Mouse (Mus musculus) kidney, postnatal 0 days (tissue): ENCODE measurements around the gene Ncor2. TPM values are rescaled to one million over a fixed set of nuclear protein-coding genes. Genes with fewer than 3 reads are reported as not detected.

Experiments used
- ATAC-seq: fragments of 200-750 bp; cut with Nextera tagmentation; replicated peaks from 2 replicates; pipeline ENCODE4 v1.8.0; 2017; ENCODE audit warnings: low read depth, moderate number of reproducible peaks, moderate TSS enrichment, moderate library complexity; ENCODE audit not compliant: low FRiP score
- DNase-seq: peaks from one replicate; pipeline ENCODE4 v3.0.0-alpha.2; 2016; ENCODE audit warnings: low spot score
- H3K27ac ChIP-seq: fragments of 300-500 bp; sonication (generic); 2 replicates; pipeline ENCODE4 v1.5.1; 2014; ENCODE audit warnings: mild to moderate bottlenecking
- H3K27me3 ChIP-seq: fragments of 300-500 bp; sonication (generic); 2 replicates; pipeline ENCODE4 v1.6.1; 2014; ENCODE audit warnings: low read length, mixed read lengths; ENCODE audit not compliant: insufficient read depth
- H3K36me3 ChIP-seq: fragments of 300-500 bp; sonication (generic); 2 replicates; pipeline ENCODE4 v1.6.1; 2014; ENCODE audit warnings: low read length, mixed read lengths; ENCODE audit not compliant: insufficient read depth
- H3K4me1 ChIP-seq: fragments of 300-500 bp; sonication (generic); replicated peaks from 2 replicates; pipeline ENCODE4 v1.6.1; 2014; ENCODE audit warnings: antibody characterized with exemption, low read length, mixed read lengths; ENCODE audit not compliant: insufficient read depth
- H3K4me2 ChIP-seq: fragments of 300-500 bp; sonication (generic); 2 replicates; pipeline ENCODE4 v1.6.1; 2014; ENCODE audit warnings: mild to moderate bottlenecking, low read length, moderate library complexity, mixed read lengths
- H3K4me3 ChIP-seq: fragments of 300-500 bp; sonication (generic); replicated peaks from 2 replicates; pipeline ENCODE4 v1.5.1; 2014; ENCODE audit warnings: low read depth, low read length
- H3K9ac ChIP-seq: fragments of 300-500 bp; sonication (generic); 2 replicates; pipeline ENCODE4 v1.6.1; 2014; ENCODE audit warnings: low read depth, low read length
- H3K9me3 ChIP-seq: fragments of 300-500 bp; sonication (generic); replicated peaks from 2 replicates; pipeline ENCODE4 v1.6.1; 2016; ENCODE audit warnings: low read length, inconsistent platforms, mixed read lengths
- CTCF ChIP-seq: IDR thresholded peaks from 2 replicates; pipeline ENCODE4 v1.5.1; 2016; ENCODE audit warnings: antibody characterized with exemption, low read depth, mild to moderate bottlenecking, moderate library complexity
- WGBS: fragments of 180-500 bp; shearing (Covaris S2); extraction: QIAGEN DNeasy Blood & Tissue Kit; methylation state at CpG from one replicate; pipeline ENCODE4 v1.1.7; 2014; 5-methylcytosine and 5-hydroxymethylcytosine counted together
- polyA plus RNA-seq: library from polyadenylated mRNA; unstranded; fragments of >200 nt; fragmentation: Nextera tagmentation; extraction: Ambion mirVana; gene quantifications from 2 replicates; pipeline ENCODE4 v1.2.1, GENCODE M21; 2015

The Ncor2 gene
- polyA plus RNA-seq, 1 experiment from 2014 or later = 14.6 TPM

DNA sequence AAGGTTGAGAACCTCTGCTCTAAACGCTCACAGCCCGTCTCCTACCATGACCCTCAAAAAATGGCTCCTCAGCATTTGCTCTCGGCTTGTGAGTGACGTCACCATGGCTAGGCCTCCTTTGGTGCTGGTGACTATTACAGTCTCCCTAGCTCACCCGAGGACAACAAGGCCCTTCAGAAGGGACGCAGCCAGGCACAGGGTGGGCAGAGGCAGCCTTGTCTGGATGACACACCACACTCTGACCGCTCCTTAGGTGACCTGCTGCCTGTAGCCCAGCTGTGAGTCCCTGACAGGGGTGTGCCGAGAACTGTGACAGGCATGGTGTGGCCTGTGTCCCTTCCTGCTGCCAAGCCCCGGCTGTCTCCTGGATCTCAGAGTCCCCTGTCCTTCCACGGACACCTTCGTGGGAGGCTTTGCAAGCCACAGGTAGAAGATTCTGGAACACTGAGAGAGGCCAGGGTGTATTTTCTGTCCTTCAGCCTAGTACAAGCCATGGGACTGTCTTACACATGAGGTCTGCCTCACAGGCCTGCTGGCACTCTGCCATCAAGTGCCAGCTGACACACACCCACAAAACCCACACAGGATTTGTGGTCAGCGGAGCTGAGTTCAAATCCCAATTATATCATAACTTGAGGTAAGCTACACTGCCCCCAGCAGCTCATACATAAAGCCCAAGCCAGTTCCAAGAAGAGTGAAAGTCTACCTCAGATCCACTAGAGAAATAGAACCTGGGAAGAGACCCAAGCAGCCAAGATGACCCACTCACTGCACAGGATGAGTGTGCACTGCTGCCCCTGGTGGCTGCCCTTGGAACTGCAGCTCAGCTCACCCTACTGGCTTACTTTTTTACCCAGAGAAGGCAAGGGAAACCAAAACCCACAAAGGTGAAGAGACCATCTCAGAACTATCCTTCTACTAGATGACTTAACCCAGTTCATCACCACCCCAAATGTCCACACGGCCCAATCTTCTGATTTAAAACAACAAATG is 112.2 kb downstream of the Ncor2 start:
- Histone ChIP-seq H3K27ac (no peak overlapping the region), H3K4me1 (peaks cover 34% of the 10 kb centered on the region), H3K4me2 (no peak overlapping the region), H3K27me3 (no peaks in the 10 kb centered on the region), H3K9ac (no peak overlapping the region), H3K9me3 (no peaks in the 10 kb centered on the region), H3K36me3 (peaks cover 38% of the 10 kb centered on the region), H3K4me3 (no peak overlapping the region)
- no peak for ATAC-seq
- peak; percentile 94 for TF ChIP-seq CTCF
- peak; percentile 69 for DNase-seq
- 89% methylated on average over 13 of the region's 13 CpGs for WGBS

DNA sequence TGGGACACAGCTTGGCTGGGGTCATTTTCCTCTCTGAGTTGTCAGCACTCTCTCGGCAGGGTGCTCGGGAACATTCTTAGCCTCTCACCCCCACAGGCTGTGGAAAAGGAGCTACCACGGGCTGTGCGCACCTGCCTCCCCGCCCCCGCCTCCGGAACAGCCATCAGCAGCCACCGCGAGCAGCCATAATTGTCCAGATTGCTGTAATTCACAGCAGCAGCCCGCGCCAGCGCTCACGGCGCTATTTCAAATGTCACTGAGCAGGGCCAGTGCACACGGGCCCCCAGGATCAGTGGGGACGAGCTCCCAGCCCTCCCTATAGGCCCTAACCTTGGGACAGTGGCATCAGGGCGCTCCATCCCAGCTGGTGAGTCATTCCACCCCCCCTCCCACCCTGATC is 116.0 kb downstream of the Ncor2 start:
- Histone ChIP-seq H3K9me3 (no peaks in the 10 kb centered on the region), H3K27me3 (no peaks in the 10 kb centered on the region), H3K4me3 (no peak overlapping the region), H3K9ac (no peak overlapping the region), H3K36me3 (peaks cover 34% of the 10 kb centered on the region), H3K27ac (no peak overlapping the region), H3K4me2 (no peak overlapping the region), H3K4me1 (peaks cover 23% of the 10 kb centered on the region)
- ATAC-seq (no peak), DNase-seq (no peak)
- TF ChIP-seq CTCF = no peak
- WGBS = 25% methylated on average over 17 of the region's 17 CpGs

DNA sequence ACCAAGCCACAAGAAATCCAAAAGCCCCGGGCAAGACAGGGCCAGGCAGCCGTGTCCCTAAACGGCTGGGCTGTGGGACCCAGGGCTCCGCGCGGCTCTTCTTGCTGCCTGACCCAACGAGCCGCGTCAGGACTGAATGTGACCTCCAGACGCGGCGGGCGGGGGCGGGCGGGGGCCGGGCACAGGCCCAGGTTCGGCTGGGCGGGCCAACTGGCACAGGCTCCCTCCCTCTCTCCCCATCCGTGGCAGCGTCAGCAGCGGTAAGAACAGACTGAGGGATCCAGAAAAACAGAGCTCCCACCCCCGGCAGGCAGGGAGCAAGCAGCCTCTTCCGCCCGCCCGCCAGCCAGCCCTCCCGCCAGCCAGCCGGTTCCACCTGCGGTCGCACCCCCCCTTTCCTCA is 120.8 kb downstream of the Ncor2 start:
- H3K27me3 ChIP-seq = no peaks in the 10 kb centered on the region
- TF ChIP-seq CTCF = no peak
- peak overlapping the region; percentile 44; the same call in 1 of the 2 replicates for H3K9ac ChIP-seq
- WGBS = 2% methylated on average over 28 of the region's 29 CpGs
- DNase-seq = peak; percentile 81
- H3K9me3 ChIP-seq = no peaks in the 10 kb centered on the region
- peak overlapping the region; percentile 81 for H3K27ac ChIP-seq
- H3K4me1 ChIP-seq = peaks cover 47% of the 10 kb centered on the region
- H3K36me3 ChIP-seq = peaks cover 21% of the 10 kb centered on the region; the same call in 1 of the 2 replicates
- H3K4me2 ChIP-seq = peak overlapping the region; percentile 58
- peak overlapping the region; percentile 21 for H3K4me3 ChIP-seq
- ATAC-seq = peak; percentile 58

DNA sequence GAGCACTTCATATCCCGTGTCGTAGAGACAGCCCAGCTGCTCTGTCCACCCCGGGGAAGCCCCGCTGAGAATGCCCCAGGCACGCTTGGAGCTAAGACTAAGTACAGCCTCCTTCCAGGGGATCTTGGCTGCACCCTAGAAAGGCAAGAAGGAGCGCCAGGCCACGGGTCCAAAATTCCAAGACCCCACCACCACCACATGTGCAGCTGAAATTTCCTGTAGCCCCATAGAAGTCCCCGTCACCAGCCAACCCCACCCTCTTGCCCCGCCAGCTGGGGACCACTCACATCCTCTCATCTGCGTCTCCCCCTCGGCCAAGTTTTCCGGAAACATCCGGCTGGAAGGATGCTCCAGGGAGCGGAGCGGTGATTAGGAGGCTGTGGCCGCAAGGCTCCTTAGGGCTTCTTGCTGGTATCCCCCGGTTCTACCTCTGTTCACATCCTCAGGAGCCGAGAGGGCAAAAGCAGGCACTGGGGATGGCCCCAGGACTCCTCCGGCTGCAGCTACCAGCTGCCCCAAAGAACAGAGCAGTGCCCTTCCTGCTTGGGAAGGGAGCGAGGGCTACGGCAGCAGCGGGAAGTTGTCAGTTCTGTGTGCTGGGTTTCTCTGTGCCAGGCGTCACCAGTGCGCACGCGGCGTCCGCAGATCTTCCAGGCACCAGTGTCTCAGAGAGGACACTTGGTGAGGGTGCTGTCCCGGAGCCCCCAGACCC is 121.3 kb downstream of the Ncor2 start:
- Histone ChIP-seq H3K36me3 (peaks cover 23% of the 10 kb centered on the region; the same call in 1 of the 2 replicates), H3K4me2 (peak overlapping the region; percentile 58), H3K4me3 (peak overlapping the region; percentile 21), H3K27me3 (no peaks in the 10 kb centered on the region), H3K9ac (peak overlapping the region; percentile 44; the same call in 1 of the 2 replicates), H3K4me1 (peaks cover 47% of the 10 kb centered on the region), H3K27ac (peak overlapping the region; percentile 81), H3K9me3 (no peaks in the 10 kb centered on the region)
- no peak for TF ChIP-seq CTCF
- WGBS = 10% methylated on average over 29 of the region's 29 CpGs
- no peak for ATAC-seq
- DNase-seq = peak; percentile 62

DNA sequence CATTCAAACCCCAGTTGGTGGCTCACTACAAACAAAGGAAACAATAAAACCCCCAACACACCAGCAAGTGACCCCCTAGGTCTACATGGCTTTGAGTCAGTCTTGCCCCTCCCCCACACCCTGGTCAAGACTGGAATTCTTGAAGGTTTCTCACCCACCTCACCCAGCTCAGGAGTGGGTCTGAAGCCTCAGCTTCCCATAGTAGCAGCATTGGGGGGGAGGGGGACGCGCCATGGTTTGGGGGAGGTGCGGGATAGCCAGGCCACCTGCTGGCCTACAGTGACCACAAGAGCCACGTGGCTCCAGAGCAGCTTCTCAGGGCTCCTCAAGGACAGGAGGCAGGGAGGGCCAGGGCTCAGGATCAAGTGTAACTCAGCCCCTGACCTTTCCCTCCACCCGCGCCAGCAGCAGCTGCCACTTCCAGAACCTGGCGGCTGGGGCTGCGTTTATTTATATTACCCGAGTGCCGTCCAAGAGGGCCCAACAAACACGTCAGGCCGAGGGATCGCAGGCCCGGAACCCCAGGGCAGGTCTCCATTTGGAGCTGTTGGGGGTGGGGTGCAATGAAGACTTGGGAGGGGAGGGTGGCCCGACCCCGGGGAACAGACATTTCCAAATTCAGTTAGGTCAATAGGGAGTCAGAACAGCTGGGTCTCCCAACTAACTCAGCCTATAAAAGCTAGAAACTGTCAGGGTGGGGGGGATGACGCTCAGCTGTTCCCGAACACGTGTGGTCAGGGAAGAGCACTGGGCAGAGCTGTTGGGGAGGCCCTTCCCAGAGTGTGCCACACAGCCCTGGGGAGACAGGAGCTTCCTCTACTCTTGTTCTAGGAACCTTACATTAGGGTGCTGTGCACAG is 122.1 kb downstream of the Ncor2 start:
- DNase-seq (peak; percentile 72), ATAC-seq (peak; percentile 26; the same call in 1 of the 2 replicates)
- Histone ChIP-seq H3K27ac (peak overlapping the region; percentile 81), H3K9ac (no peak overlapping the region), H3K4me2 (peak overlapping the region; percentile 58), H3K9me3 (no peaks in the 10 kb centered on the region), H3K4me3 (peak overlapping the region; percentile 21; the same call in 1 of the 2 replicates), H3K27me3 (no peaks in the 10 kb centered on the region), H3K36me3 (peaks cover 26% of the 10 kb centered on the region; the same call in 1 of the 2 replicates), H3K4me1 (peaks cover 47% of the 10 kb centered on the region)
- 11% methylated on average over 19 of the region's 19 CpGs for WGBS
- TF ChIP-seq CTCF = no peak
